Mouse (Mus musculus) lung, postnatal 10 days (tissue): ENCODE measurements around the gene Gcm2.

ENCODE experiments used
- DNase-seq: peaks from one replicate; pipeline ENCODE4 v3.0.0; 2021

The Gcm2 gene

DNA sequence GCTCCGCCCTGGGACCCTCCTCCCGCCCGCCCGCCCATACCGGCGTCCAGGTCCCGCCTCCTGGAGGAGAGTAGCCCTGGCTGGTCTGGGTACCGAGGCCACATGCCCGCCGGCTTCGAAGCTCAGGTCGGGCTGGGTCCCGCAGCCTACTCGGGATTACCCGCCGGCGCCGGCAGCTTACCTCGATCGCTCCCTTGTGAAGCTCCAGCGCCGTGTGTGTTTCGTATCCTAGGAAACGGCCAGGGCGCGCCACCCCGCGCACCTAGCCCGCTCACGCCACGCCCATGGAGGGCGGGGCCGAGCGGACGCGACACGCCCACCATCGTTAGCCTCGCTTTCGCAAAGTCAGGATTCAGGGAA, 31.4 kb downstream of the Gcm2 start, which contains the start of gene Mak:
Gene Mak, minus strand, starts transcription at position 286 of the 360 bp plus-strand sequence.
- DNase-seq: peak; percentile 66

DNA sequence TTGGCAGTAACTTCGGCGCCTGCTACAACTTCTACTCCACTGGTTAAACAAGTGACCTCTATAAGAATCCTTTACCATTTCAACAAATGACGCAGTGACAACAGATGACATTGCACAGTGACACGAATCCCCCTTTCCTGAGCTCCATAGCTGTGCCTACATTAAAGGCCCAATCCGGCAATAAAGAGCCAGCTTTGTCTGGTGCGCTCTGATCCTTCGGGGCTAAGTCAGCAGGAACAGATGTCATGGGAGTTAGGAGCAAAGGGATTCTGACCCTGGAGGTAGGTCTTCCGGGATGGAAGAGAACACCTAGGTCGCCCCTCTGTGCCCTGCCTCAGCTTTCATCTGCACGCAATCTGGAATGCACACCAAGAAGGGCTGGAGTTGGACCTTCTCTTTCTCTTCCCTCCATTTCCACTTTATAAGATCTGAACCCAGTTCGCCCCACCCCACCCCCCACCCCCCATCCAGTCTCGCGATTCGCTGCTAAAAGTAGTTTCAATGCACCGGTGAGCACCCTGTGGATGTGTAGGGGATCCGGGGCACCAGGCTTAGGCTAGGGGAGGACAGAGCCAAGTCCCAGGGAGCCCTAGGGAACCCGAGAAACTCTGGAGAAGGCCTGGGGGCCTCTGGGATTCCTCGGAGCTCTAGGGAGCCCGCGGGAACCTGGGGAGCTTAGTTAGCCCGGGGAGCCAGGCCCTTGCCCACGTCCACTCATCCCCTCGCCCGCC, 32.0 kb downstream of the Gcm2 start:
- DNase-seq: no peak

DNA sequence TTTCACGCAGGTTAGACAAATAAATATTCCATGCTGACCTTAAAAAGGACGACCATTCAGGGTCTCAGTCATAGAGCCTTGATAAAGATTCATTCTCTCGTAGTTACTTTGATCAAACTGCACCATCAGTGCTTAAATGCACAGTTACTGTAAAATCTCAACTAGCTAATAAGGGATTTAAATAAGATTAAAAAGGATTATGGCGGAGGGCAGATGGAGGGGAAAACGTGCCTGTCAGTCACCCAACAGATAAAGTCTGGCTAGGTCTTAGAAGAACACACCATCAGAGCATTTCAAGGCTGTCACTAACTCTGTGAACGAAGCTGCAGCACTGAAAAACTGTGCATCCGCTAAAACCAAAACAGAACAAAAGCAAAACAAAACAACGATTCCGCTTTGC, 32.9 kb downstream of the Gcm2 start:
- no peak for DNase-seq

DNA sequence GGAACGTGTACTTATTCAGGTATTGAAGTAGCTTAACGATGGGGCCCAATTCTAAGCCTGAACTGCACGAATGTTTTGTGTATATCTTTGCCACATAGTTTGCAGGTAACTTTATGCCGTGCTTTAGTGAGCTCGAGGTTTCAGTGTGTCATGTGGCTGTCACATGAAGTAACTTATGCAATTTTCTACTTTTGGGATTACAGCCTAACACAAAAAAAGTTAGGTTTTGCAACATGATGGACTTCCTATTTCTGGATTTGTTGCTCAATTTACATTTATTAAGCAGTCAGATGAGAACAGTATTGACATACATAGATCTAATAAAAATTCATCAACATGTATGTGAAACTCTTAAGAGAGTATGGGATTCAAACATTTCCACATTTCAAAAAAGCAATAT, 37.0 kb downstream of the Gcm2 start:
- DNase-seq: no peak

DNA sequence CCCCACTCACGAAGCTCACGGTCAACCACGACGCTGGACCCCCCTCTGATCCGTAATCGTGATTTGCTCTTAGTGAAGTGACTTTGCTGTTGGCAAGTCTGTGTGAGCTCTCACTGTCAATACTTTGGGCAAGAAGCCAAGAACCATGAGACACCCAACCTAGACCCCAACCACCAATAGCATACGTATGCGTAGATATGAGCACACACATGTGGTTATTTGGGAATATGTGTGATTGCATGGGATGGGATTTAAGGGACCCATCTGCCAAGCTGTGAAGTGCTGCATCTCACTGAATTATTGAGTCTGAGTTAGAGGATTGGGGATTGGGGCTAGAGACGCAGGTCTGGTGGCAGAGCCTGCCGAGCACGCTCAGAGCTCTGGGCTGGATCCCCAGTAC, 39.2 kb downstream of the Gcm2 start:
- no peak for DNase-seq

DNA sequence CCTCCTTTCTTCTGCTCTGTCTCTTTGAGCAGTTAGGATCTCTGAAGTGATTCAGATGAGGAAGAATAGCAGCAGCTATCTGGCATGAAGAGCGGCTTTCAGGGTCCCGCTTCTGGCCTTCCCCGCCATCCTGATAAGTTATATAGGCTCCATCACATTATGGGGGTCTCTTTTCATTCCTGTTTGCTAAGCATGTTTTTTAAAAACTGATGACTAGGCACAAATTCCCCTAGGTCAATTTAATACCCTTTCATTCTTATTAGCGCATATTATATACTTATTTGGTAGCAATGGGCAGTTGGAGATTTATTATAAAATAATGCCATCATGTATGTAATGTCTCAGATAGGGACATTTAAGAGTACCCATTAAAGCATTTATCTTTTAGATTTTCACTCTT, 43.2 kb downstream of the Gcm2 start:
- DNase-seq: no peak

DNA sequence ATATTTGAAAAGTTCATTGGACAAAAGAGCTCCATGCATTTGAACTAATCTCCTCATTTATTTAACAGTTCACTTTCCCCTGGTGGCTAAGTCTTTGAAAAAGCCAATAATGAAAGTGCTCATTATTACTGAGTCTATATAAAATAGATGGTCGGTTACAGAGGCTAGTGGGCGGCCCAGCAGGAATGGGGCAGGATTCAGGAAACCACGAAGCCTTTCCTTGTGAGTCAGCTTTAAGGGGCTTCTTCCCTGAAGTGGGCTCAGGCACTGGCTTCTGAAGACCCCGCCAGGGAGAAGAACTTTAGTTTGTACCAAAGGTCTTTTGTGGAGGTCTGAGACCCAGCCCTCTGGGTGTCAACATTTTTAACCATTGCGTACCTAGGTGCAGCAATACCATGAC, 58.9 kb downstream of the Gcm2 start:
- no peak for DNase-seq
